Mouse (Mus musculus) cerebellum, adult 2 months (tissue): ENCODE measurements at regions not wholly inside any gene's neighbourhood (a gene's known extent, or its start where the extent isn't known, plus 50 kb on each side); places are given as distances from the start of the nearest gene placed in this dataset.

Experiments
- CTCF ChIP-seq: fragments of 200-500 bp; IDR thresholded peaks from 2 replicates; pipeline ENCODE4 v1.5.1; 2011; ENCODE audit warnings: low read depth, mild to moderate bottlenecking, control low read depth, low read length, moderate library complexity, borderline replicate concordance; ENCODE audit not compliant: insufficient read depth
- POLR2A ChIP-seq: fragments of 200-500 bp; IDR thresholded peaks from 2 replicates; pipeline ENCODE4 v1.6.1; 2011; ENCODE audit warnings: low read length, control low read depth, borderline replicate concordance; ENCODE audit not compliant: insufficient read depth

- TF ChIP-seq POLR2A = no peak
- TF ChIP-seq CTCF = no peak
These were observed 68.0 kb upstream of the Kctd3 start for GRCm38 (mm10) chr1:189075671-189076070.
